Mouse (Mus musculus) gastrocnemius, postnatal 14 days (tissue): ENCODE measurements at regions not wholly inside any gene's neighbourhood (a gene's known extent, or its start where the extent isn't known, plus 50 kb on each side); places are given as distances from the start of the nearest gene placed in this dataset.

Source experiments
- DNase-seq: peaks from one replicate; pipeline ENCODE4 v3.0.0; 2021; ENCODE audit warnings: mixed read lengths
- intact Hi-C: fragments of 180-260 bp; cut with DNase I; formaldehyde crosslinking; loops from one replicate; pipeline ENCODE4 v1.15.1; 2025; ENCODE audit warnings: low total_unique reads

GRCm38 (mm10) chr13:114654953-114655586 is 163.0 kb upstream of the Mocs2 start:
- no peak for DNase-seq

GRCm38 (mm10) chr13:114672411-114672810 is 145.6 kb upstream of the Mocs2 start:
- DNase-seq: no peak
- intact Hi-C loops: no loop called here

More at GRCm38 (mm10) chr13:114654953-114655586, 163.0 kb upstream of the Mocs2 start:
- intact Hi-C loops: no loop called here

GRCm38 (mm10) chr13:114679703-114680378 is 138.2 kb upstream of the Mocs2 start:
- intact Hi-C loops: no loop called here
- DNase-seq: no peak

- intact Hi-C loops: no loop called here
- DNase-seq: no peak
These were observed 137.7 kb upstream of the Mocs2 start for GRCm38 (mm10) chr13:114680379-114680733.

GRCm38 (mm10) chr13:114681196-114681595 is 136.8 kb upstream of the Mocs2 start:
- intact Hi-C loops: no loop called here

GRCm38 (mm10) chr13:114681887-114682286 is 136.1 kb upstream of the Mocs2 start:
- intact Hi-C loops: no loop called here
- DNase-seq: no peak

More at GRCm38 (mm10) chr13:114681196-114681595, 136.8 kb upstream of the Mocs2 start:
- DNase-seq: no peak

GRCm38 (mm10) chr13:114682891-114683290 is 135.1 kb upstream of the Mocs2 start:
- DNase-seq: no peak
- intact Hi-C loops: no loop called here

- DNase-seq: no peak
- intact Hi-C loops: no loop called here
These were observed 133.7 kb upstream of the Mocs2 start for GRCm38 (mm10) chr13:114684298-114684697.

- intact Hi-C loops: no loop called here
- DNase-seq: no peak
These were observed 132.7 kb upstream of the Mocs2 start for GRCm38 (mm10) chr13:114685368-114685767.

GRCm38 (mm10) chr13:114712601-114713000 is 105.4 kb upstream of the Mocs2 start:
- intact Hi-C loops: no loop called here

GRCm38 (mm10) chr13:114719771-114720170 is 98.3 kb upstream of the Mocs2 start:
- intact Hi-C loops: no loop called here
- DNase-seq: peak; percentile 37

More at GRCm38 (mm10) chr13:114712601-114713000, 105.4 kb upstream of the Mocs2 start:
- DNase-seq: no peak

GRCm38 (mm10) chr13:114726828-114727227 is 91.2 kb upstream of the Mocs2 start:
- intact Hi-C loops: no loop called here

GRCm38 (mm10) chr13:114735066-114735465 is 83.0 kb upstream of the Mocs2 start:
- intact Hi-C loops: no loop called here
- no peak for DNase-seq

More at GRCm38 (mm10) chr13:114726828-114727227, 91.2 kb upstream of the Mocs2 start:
- no peak for DNase-seq

- intact Hi-C loops: no loop called here
- no peak for DNase-seq
These were observed 82.0 kb upstream of the Mocs2 start for GRCm38 (mm10) chr13:114736066-114736465.

- intact Hi-C loops: no loop called here
- DNase-seq: no peak
These were observed 75.5 kb upstream of the Mocs2 start for GRCm38 (mm10) chr13:114742534-114742933.

- intact Hi-C loops: no loop called here
- no peak for DNase-seq
These were observed 72.2 kb upstream of the Mocs2 start for GRCm38 (mm10) chr13:114745814-114746213.

- no peak for DNase-seq
These were observed 60.6 kb upstream of the Mocs2 start for GRCm38 (mm10) chr13:114757459-114757858.

GRCm38 (mm10) chr13:114759886-114760285 is 58.1 kb upstream of the Mocs2 start:
- no peak for DNase-seq
- intact Hi-C loops: no loop called here

More at GRCm38 (mm10) chr13:114757459-114757858, 60.6 kb upstream of the Mocs2 start:
- intact Hi-C loops: no loop called here

- peak; percentile 40 for DNase-seq
- intact Hi-C loops: no loop called here
These were observed 57.1 kb upstream of the Mocs2 start for GRCm38 (mm10) chr13:114760901-114761300.
